Mouse (Mus musculus) hindbrain, embryonic 16.5 days (tissue): ENCODE results near the gene Rccd1. TPM values are rescaled to one million over a fixed set of nuclear protein-coding genes. Genes with fewer than 3 reads are reported as not detected.

ENCODE experiments used
- ATAC-seq: fragments of 200-750 bp; cut with Nextera tagmentation; 2 replicates; pipeline ENCODE4 v1.8.0; 2017; ENCODE audit warnings: moderate TSS enrichment, moderate library complexity
- H3K27ac ChIP-seq: fragments of 300-500 bp; sonication (generic); 2 replicates; pipeline ENCODE4 v1.5.1; 2014; ENCODE audit warnings: low read depth, mild to moderate bottlenecking, control low read depth, low read length, moderate library complexity
- H3K27me3 ChIP-seq: fragments of 300-500 bp; sonication (generic); replicated peaks from 2 replicates; pipeline ENCODE4 v1.6.1; 2014; ENCODE audit warnings: low read length; ENCODE audit not compliant: control insufficient read depth, insufficient read depth
- H3K36me3 ChIP-seq: fragments of 300-500 bp; sonication (generic); 2 replicates; pipeline ENCODE4 v1.6.1; 2014; ENCODE audit warnings: mild to moderate bottlenecking, low read length, moderate library complexity, mixed read lengths; ENCODE audit not compliant: control insufficient read depth, insufficient read depth
- H3K4me1 ChIP-seq: fragments of 300-500 bp; sonication (generic); 2 replicates; pipeline ENCODE4 v1.6.1; 2014; ENCODE audit warnings: low read depth, low read length; ENCODE audit not compliant: control insufficient read depth, insufficient read depth
- H3K4me2 ChIP-seq: fragments of 300-500 bp; sonication (generic); 2 replicates; pipeline ENCODE4 v1.6.1; 2014; ENCODE audit warnings: mild to moderate bottlenecking, low read length, control low read depth, moderate library complexity
- H3K4me3 ChIP-seq: fragments of 300-500 bp; sonication (generic); 2 replicates; pipeline ENCODE4 v1.5.1; 2014; ENCODE audit warnings: mild to moderate bottlenecking, low read length, control low read depth, moderate library complexity
- H3K9ac ChIP-seq: fragments of 300-500 bp; sonication (generic); 2 replicates; pipeline ENCODE4 v1.6.1; 2014; ENCODE audit warnings: low read depth, mild to moderate bottlenecking, control low read depth, low read length, moderate library complexity
- H3K9me3 ChIP-seq: fragments of 300-500 bp; sonication (generic); 2 replicates; pipeline ENCODE4 v1.6.1; 2014; ENCODE audit warnings: mild to moderate bottlenecking, low read length, moderate library complexity; ENCODE audit not compliant: control insufficient read depth
- WGBS: fragments of 180-500 bp; shearing (Covaris S2); extraction: QIAGEN DNeasy Blood & Tissue Kit; methylation state at CpG from one replicate; pipeline ENCODE4 v1.1.7; 2014; 5-methylcytosine and 5-hydroxymethylcytosine counted together
- polyA plus RNA-seq: library from polyadenylated mRNA; unstranded; fragments of >200 nt; fragmentation: Nextera tagmentation; extraction: Ambion mirVana; gene quantifications from 2 replicates; pipeline ENCODE4 v1.2.1, GENCODE M21; 2015

Rccd1 gene
- polyA plus RNA-seq, 1 experiment from 2014 or later = 11.5 TPM

DNA sequence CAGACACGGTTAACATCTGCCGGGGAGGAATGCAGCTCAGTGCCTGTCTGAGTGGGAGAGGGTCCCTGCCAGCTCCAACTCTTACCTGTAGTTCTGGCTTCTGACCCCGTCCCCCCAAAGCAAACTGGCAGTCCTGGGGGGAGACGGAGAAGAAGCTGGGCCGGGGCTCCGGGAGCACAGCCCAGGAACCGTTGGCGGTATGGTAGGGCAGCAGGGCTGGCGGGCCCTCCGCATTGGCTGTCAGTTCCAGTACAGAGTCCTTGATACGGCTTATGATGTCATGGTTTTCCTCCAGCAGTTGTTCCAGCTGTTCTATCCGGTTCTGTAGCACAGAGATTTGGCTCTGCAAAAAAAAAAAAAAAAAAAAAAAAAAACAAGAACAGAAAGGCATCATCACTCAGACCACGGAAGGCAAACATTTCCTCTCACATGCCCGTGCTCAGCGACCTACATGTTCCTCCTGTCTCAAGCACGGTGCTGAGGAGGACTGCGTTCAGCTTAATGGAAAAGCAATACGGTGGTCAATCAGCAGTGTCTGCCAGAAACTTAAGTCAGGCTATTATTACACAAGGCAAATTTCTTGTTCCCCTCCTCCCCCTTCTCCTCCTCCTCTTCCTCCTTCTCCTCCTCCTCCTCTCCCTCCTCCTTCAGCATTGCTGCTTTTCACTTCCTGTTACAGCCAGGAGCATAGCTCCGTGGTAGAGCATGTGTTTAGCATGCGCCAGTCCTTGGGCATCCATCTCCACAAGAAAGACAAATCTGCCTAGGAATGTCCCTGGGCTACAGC, 44.6 kb upstream of the Rccd1 start:
- Histone ChIP-seq H3K9ac (no peak overlapping the region), H3K4me3 (no peak overlapping the region), H3K4me2 (peak overlapping the region; percentile 80), H3K27ac (no peak overlapping the region), H3K36me3 (peaks cover 37% of the 10 kb centered on the region), H3K27me3 (no peaks in the 10 kb centered on the region), H3K9me3 (no peaks in the 10 kb centered on the region), H3K4me1 (peaks cover 14% of the 10 kb centered on the region)
- WGBS = 81% methylated on average over 20 of the region's 20 CpGs
- no peak for ATAC-seq

DNA sequence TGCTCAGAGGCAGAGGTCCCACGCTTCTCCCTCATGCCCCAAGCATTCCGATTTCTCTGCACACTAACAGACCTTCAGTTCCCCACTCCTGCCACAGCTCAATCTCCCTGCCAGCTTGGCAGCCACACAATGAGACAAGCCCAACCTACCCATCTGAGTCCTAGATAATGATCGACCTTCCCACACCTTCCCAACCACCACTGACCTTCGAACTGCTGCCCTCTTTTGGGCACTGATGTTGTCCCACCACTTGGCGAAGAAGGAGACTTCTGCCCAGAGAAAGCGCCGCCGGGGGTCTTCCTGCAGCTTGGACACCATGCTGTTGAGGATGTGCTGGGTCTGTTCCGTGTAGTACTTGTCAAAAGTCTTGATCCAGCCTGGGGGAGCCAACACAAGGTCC, 43.8 kb upstream of the Rccd1 start:
- Histone ChIP-seq H3K27me3 (no peaks in the 10 kb centered on the region), H3K4me3 (no peak overlapping the region), H3K9me3 (no peaks in the 10 kb centered on the region), H3K4me2 (no peak overlapping the region), H3K27ac (no peak overlapping the region), H3K4me1 (peaks cover 14% of the 10 kb centered on the region), H3K36me3 (peaks cover 45% of the 10 kb centered on the region), H3K9ac (no peak overlapping the region)
- ATAC-seq = no peak
- 89% methylated on average over 9 of the region's 9 CpGs for WGBS

DNA sequence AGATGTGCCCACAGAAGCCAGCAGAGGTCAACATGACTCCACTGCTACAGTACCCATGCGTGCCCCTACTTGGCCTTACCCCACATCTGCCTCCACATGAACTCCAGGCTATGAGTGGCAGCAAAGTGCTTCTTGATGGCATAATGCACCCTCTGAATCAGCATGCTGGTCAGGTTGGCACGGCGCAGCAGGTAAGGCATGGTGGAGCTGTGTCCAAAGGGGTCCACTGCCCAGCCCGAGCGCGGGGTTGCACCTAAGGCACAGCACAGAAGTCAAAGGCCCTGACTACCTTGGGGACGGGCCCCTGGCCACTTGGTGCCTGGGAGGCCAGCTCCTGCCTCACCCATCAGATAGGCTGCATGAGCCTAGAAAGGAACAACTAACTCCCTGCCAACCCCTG, 43.0 kb upstream of the Rccd1 start:
- peaks cover 14% of the 10 kb centered on the region for H3K4me1 ChIP-seq
- H3K9ac ChIP-seq = no peak overlapping the region
- no peak for ATAC-seq
- no peaks in the 10 kb centered on the region for H3K27me3 ChIP-seq
- H3K36me3 ChIP-seq = peaks cover 51% of the 10 kb centered on the region
- H3K9me3 ChIP-seq = no peaks in the 10 kb centered on the region
- H3K4me2 ChIP-seq = no peak overlapping the region
- WGBS = 98% methylated on average over 6 of the region's 7 CpGs
- H3K4me3 ChIP-seq = no peak overlapping the region
- H3K27ac ChIP-seq = no peak overlapping the region

DNA sequence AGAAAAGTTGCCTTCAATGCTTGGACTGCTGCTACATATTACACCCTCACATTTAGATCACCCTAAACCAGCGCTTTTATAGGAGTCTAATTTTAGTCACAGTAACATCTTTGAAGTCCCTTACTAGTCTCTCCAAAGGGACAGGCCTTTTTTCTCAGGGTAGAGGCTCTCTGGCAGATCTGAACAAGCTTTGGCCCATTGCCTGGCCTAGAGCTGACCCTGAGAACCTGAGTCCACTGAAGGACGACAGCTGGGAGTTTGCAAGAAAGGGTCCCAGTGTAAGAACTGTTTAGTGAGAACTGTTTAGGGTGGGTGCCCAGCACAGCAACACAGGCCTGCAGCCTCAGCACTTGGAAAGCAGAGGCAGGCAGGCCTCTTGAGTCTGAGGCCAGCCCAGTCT, 41.5 kb upstream of the Rccd1 start:
- Histone ChIP-seq H3K9ac (no peak overlapping the region), H3K9me3 (no peaks in the 10 kb centered on the region), H3K27me3 (no peaks in the 10 kb centered on the region), H3K4me3 (no peak overlapping the region), H3K4me1 (peaks cover 14% of the 10 kb centered on the region), H3K36me3 (peaks cover 56% of the 10 kb centered on the region), H3K27ac (no peak overlapping the region), H3K4me2 (no peak overlapping the region)
- 73% methylated on average over 2 of the region's 2 CpGs for WGBS
- ATAC-seq = no peak

DNA sequence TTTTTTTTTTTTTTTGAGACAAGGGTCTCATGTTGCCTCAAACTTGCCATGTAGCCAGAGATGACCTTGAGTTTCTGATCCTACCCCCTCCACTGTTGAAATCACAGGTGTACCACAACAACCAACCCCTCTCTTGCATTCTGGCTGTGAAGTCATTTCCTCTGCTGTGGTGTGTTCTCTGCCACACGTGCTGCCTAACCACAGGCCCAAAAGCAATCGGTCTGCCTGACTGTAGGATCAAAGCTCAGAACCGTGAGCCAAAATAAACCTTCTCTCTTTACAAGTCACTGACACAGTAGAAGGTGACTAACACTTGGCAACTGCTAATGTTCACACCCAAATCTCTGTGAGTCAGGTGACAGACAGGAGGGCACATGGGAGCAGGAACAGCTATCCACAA, 36.2 kb upstream of the Rccd1 start:
- no peak overlapping the region for H3K4me2 ChIP-seq
- no peak overlapping the region for H3K27ac ChIP-seq
- 76% methylated on average over 3 of the region's 3 CpGs for WGBS
- no peak for ATAC-seq
- peaks cover 57% of the 10 kb centered on the region for H3K36me3 ChIP-seq
- no peaks in the 10 kb centered on the region for H3K4me1 ChIP-seq
- H3K9ac ChIP-seq = no peak overlapping the region
- H3K4me3 ChIP-seq = no peak overlapping the region
- H3K9me3 ChIP-seq = no peaks in the 10 kb centered on the region
- no peaks in the 10 kb centered on the region for H3K27me3 ChIP-seq

DNA sequence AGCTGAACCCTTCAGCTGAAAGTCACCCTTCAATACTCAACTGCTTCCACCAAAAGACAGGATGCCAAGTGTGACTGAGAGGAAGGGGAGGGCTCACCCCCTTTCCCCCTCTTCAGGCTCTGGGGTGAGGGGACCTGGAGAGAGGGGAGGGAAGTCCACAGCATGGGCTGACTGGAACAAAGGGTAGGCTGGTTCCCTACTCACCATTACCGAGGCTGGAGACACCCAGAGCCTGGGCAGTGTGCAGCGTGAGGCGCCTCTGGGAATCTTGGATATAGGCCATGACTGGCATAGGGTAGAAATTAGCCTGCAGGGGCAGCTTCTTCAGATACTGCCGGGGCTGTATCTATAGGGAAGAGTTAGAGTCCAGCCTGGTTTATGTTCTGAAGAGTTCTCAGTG, 33.8 kb upstream of the Rccd1 start:
- no peak overlapping the region for H3K4me2 ChIP-seq
- no peak overlapping the region for H3K27ac ChIP-seq
- no peak overlapping the region for H3K4me3 ChIP-seq
- WGBS = 41% methylated on average over 4 of the region's 4 CpGs
- no peak; the same call in 1 of the 2 replicates for ATAC-seq
- H3K9me3 ChIP-seq = no peaks in the 10 kb centered on the region
- no peak overlapping the region for H3K9ac ChIP-seq
- no peaks in the 10 kb centered on the region for H3K4me1 ChIP-seq
- H3K36me3 ChIP-seq = peaks cover 49% of the 10 kb centered on the region
- H3K27me3 ChIP-seq = no peaks in the 10 kb centered on the region

DNA sequence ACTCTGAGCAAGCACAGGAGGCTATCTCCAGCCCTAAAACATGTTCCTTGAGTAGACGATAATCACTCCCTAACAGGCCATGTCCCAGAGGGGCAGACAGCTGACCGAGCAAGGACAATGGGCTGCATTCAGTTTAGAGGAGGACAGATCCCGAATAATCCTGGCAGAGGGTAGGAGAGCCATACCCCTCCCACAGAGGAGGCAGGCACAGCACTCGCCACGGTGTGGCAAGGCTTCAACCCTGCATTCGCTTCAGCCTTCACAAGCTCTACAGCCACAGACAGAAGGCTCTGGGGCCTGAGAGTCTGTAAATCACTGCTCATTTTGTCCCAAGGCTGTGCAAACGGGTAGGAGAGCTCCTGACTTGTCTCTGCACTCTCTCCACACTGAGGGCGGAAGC, 32.9 kb upstream of the Rccd1 start:
- peak; percentile 76 for ATAC-seq
- H3K27me3 ChIP-seq = no peaks in the 10 kb centered on the region

DNA sequence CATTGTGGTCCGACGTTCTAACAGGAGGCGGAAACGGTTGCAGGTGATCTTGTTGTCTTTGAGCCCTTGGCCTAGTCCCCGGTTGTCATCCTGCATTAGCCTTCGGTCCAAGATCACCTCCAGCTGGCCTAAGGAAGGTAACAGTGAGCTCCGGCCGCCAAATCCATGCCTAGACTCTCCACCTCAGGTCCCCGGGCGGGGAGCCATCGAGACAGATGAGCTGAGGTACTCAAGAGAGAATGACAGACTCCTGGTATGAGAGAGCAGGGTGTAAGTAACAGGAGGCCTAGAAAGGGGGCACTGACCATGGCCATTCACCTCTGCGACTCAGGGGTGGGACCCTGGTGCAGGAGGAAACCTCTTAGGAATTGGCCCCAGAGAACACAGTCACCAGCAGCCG, 32.1 kb upstream of the Rccd1 start:
- Histone ChIP-seq H3K9ac (no peak overlapping the region), H3K36me3 (peaks cover 48% of the 10 kb centered on the region), H3K27ac (no peak overlapping the region), H3K4me1 (no peaks in the 10 kb centered on the region), H3K9me3 (no peaks in the 10 kb centered on the region), H3K4me3 (no peak overlapping the region), H3K27me3 (no peaks in the 10 kb centered on the region), H3K4me2 (no peak overlapping the region)
- 90% methylated on average over 13 of the region's 13 CpGs for WGBS
- ATAC-seq = no peak

More for the DNA sequence above, 32.9 kb upstream of the Rccd1 start:
- no peak overlapping the region for H3K4me3 ChIP-seq
- H3K9me3 ChIP-seq = no peaks in the 10 kb centered on the region
- H3K9ac ChIP-seq = no peak overlapping the region
- peaks cover 46% of the 10 kb centered on the region for H3K36me3 ChIP-seq
- WGBS = 20% methylated on average over 8 of the region's 8 CpGs
- no peak overlapping the region for H3K27ac ChIP-seq
- H3K4me1 ChIP-seq = no peaks in the 10 kb centered on the region
- H3K4me2 ChIP-seq = no peak overlapping the region

DNA sequence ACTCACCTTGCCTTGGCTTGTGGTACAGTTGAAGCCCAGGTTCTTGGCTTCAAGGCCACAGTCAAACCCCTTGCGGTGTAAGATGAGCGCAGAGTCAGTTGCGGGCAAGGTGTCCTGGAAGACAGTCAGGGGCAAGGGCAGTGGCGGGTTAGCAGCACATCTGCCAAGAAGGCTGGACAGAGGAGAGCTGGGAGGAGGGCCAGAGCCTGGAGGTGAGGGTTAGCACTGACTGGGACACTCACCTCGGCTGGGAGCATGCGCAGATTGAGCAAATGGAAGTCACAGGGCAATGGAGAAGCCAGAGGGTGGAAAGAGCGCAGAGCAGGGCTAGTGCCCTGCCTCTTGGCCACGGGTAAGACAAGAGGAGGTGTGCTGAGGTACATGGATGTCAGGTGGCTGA, 28.7 kb upstream of the Rccd1 start:
- no peak overlapping the region for H3K4me2 ChIP-seq
- H3K4me1 ChIP-seq = no peaks in the 10 kb centered on the region
- no peak overlapping the region for H3K4me3 ChIP-seq
- H3K9me3 ChIP-seq = no peaks in the 10 kb centered on the region
- no peak overlapping the region for H3K9ac ChIP-seq
- H3K36me3 ChIP-seq = peaks cover 40% of the 10 kb centered on the region
- WGBS = 92% methylated on average over 8 of the region's 8 CpGs
- ATAC-seq = no peak
- H3K27ac ChIP-seq = no peak overlapping the region
- no peaks in the 10 kb centered on the region for H3K27me3 ChIP-seq
